Mouse (Mus musculus) mature B cell (primary cell): ENCODE measurements at regions not wholly inside any gene's neighbourhood (a gene's known extent, or its start where the extent isn't known, plus 50 kb on each side); places are given as distances from the start of the nearest gene placed in this dataset.

Experiments
- in situ Hi-C: fragments of 300-500 bp; cut with MboI; formaldehyde crosslinking; loops from 2 replicates; pipeline ENCODE4 v1.14.3; 2019

DNA sequence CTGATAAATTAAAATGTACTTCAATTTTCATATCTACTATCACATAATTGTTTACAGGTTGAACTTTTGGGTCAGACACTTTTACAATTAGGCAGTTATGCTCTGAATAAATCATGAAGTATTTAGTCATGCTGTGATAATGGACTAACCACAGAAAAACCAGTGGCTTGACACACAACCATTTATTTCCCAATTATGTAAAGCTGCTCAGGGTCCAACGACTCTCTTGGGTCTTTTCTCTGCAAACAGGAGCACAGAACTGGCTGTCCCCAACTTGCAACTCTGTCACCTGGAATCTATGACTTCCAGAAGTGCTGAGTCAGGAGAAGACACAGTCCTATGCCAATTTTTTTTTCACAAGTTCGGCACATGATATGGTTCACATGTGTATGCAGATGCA lies 214.8 kb downstream of the Kcnj2 start:
- in situ Hi-C loops: no loop called here

DNA sequence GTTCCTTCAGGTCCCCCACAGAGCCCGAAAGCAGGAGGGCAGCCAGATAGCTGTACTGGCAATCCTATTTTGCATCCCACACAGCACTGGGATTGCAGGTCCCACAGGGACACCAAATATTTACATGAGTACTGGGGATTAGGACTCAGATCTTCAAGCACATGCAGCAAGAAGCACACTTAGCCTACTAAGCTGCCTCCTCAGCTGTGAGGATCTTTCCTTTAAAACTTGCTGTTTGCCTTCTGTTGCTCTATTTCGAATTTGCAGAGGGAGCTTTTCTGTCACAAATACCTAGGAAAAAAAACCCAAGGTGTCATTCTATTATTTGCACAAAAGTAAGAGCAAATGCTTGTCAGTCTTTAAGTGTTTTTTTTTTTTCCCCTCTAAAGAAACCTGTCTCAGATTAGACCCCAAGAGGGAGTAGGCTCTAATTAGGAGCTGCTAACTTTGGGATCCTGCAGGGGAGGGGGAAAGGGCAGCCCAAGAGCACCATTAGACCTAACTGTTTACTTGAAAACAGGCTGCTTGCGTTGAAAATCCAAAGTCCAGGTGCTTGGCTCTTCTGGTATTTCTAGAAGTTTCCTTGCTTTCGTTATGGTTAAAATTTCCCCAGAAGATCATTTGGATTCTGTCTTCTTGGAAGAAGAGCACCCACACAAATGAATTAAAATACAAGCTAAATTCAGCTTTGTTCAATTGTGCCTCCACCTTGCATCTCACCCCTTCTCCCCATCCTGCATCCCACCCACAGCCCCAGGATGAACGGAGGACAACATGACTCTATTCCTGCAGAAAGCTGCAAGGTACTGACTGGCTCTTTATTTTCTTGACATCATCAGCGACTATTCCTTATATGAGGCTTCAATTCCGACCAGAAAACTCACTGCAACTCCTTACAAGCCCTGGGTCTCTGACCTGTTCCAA lies 215.5 kb downstream of the Kcnj2 start:
- in situ Hi-C loops: no loop called here

DNA sequence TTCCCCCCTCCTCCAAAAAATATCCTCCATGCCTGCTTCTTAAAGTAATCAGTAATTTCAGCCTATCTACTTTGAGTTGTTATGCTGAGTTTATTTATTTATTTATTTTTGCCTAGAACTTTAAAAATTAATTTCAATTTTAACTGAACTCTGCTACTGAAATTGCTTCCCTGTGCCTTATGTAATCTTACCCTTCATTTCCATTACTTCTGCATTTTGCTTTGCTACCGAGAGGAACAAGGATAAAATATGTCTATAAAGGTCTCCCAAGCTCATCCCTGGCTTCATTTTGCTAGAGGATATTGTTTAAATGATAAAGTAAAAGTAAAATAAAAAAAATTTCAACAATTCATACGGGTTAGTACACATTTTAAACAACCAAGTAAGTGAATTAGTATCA lies 216.3 kb downstream of the Kcnj2 start:
- in situ Hi-C loops: no loop called here

DNA sequence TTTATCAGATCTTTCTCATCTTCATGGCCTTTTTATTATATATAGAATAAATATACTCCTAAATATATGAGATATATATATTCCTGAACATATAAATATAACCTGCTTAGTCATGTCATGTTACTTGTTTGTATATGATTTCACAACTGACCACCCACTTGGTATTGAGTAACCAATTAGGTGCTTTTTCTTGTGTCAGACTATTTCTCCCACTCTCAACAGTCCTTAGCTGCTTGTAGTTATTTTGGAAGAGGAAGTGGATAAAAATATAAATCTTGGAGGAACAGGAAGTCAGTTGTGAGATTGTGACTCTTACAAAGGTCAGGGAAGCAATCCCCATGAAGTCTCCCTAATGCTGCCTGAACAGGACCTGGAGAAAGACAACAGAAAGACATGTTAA lies 224.6 kb downstream of the Kcnj2 start:
- in situ Hi-C loops: no loop called here

DNA sequence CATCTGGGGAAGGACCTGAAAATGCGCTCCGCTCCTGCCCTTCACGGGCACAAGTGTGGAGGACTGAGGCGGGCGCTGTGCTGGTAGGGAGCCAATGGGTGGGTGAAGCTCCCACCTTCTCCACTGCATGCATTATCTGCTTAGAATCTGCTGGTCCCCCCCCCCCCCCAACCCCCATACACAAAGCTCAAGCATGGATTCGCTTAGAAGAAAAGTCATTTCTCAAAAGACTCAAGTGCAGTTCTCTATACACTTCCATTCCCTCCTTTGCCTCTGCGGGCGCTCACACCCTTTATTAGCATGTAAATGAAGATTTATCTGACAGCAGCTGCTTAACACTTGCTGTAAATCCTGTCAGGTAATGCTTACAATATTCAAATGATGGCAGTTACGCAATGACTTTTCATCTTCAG lies 230.4 kb downstream of the Kcnj2 start:
- in situ Hi-C loops: no loop called here

DNA sequence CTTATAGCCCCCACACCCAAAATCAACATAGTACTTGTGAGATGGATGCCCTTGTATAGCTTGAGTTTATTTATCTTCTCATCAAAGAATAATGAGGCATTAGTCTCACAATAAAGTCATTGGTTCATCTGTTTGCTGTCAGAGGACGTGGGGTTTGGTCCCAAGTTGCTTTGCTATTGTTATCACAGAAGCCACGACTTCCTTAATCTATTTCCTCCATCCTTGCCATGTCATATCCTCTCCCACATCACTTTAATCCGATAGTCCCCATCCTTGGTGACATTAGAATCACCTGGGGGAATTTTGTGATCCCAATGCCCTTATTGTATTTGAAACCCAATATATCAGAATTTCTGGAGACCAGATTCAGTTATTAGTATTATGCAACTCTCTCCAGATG lies 246.8 kb downstream of the Kcnj2 start:
- in situ Hi-C loops: no loop called here

DNA sequence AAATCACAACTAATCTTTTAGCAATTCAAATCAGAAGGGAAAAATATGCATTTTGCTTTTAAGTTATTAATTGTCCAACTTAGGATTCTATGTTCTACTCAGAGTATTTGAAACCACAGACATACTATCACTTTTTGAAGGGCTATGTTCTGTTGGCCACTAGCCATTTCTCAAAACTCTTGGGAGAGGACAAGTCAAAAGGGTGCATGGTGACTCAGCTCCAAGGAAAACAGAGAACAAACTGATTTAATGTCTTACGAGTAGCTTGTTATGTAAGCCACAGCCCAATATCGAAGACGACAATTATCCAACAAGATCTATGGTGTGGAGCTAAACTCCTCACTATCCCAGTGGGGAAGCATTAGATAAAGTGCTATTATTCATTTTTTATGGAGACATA lies 247.6 kb downstream of the Kcnj2 start:
- in situ Hi-C loops: no loop called here

DNA sequence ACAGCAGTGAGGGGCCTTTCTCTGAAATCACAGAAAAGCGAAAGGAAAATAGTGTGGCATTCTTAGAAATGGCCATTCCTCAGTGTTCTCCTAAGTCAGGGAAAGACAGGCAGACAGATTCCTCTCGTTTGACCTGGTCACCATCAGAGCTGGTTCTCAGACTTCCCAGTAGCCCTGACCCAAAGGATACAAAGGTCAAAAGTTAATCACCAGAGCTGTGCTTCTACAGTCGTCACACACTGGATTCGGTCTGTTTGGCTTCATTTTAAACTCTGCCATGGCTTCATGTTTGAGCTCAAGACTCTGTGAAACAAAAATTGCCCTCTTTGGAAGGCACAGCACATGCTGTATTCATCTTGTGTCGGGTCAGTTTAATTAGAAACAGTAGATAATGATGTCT lies 255.6 kb downstream of the Kcnj2 start:
- in situ Hi-C loops: no loop called here

DNA sequence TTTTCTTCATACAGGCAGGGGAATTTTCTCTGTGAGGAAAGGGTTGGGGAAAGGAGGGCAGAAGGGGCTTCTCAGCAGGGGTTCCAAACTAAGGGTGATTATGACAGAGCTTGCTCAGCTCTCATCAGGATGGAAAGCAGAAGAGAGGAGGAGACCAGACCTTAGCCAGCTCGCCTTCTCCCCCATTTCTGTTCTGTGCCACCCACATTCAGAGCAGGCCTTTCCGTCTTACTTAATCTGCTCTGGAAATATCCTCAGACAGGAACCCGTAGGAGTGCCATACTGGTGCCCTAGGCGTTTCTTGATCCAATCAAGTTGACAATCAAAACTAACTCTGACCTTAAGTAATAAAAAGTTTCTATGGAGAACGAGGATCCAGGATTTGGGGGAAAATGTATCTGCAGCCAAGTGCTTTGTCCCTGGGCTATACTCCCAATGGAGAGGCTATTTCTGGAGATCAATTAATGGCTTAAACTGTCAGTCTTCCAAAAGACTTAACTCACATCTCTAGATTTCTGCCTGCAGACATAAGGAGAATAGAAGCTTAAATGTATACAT lies 258.6 kb downstream of the Kcnj2 start:
- in situ Hi-C loops: no loop called here

DNA sequence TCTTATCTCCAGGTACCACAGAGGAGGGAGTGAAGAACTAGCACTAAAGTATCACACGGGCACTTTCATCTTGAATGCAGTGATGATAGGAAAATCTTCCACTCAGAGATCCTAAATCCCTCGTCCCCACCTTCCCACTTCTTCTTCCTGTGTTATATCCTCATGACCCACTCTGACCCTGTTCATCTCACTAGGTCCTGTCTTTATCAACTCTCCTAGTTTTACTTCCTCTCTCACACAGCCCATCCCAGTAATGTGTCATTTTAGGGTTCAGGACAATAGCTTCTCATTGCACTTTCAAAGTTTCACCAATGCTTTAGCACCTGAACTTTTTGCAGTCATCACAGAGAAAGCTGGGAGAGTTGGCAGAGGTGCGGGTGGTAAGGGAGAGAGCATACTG lies 261.0 kb downstream of the Kcnj2 start:
- in situ Hi-C loops: no loop called here

DNA sequence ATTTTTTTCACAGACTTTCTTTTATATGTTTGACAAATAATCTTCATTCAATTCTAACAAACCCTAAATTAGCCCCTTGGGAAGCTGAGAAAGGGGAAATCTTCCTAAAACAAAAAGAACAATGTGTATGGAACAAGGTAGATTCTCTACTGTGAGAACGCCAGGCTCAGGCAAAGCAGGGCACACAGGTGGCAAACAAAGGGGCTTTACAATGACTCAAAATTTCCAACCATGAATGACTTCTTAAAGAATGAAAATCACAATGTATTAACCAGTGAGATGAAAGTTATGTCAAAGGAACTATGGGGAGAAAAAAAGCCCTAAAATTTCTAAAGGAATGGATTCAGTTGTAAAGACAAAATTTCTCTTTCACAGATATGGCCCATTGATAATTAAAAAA lies 262.3 kb downstream of the Kcnj2 start:
- in situ Hi-C loops: no loop called here

DNA sequence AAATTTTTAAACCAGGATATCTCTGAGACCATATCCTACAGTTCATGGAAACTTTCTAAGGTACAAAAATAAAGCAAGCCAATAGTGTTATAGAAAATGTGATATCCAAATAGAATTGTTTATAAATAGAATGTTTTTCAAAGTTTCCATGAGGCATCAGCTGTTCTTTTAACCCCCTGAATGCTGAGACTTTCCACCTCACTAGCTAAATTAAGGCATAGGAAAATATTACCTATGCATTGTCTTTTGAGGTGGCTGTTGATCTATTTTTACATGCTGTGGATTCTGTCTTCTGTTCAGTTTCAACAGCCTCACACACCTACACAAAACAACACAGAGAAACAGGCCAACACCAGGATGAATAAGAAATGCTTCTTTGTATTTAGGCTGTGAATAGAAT lies 265.6 kb downstream of the Kcnj2 start:
- in situ Hi-C loops: no loop called here

DNA sequence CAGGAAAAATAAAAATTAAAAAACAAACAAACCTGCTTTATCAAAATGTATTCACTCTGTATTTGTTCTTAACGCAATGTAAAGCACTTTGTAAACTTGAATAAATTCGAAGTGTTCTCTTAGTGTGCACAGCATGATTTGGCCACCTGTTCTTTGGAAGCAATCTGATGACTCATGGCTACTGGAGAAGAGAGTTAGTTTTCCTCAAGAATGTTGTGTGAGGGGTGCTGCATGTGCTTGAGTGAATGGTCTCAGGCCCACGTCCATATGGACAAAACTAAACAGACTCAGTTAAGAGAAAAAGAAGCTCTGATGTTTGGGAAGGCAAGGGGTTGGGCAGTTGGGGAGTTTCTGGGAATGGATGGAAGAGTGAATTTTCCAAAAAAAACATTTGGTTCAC lies 267.1 kb downstream of the Kcnj2 start:
- in situ Hi-C loops: no loop called here

DNA sequence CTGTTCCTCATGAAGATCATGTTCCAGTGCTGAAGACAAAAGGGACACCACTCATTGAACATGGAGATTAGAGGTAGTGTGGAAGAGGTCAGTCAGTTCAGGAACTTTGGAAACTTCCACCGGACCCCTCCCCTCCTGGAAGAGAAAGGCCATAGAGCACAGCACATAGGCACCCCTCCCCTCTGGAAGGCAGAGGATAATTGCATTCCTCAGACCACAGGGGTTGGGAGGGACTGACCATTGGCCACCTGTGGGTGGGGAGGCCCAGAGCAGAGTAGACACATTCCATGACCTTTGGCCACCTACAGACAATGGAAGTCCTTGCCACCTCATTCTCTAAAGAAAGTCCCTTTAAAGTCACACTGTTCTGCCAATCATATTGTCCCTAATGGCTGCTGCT lies 281.6 kb downstream of the Kcnj2 start:
- in situ Hi-C loops: no loop called here

DNA sequence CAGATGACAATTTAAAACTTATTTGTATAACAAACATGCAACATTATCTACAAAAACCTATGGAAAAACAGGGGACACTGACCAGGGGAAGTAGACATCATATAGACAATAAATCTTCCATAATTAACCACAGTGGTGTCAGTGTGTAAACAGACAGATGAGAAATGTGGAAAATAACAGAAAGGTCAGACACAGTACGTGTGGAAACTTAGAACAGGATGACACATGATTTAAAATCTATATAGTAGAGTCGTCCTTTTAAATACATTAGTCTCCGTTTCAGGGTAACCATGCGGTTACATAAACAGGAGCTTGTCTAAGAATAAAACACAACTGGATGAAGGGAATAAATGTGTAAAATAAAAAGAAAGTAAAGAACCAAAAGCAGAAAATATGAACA lies 284.1 kb downstream of the Kcnj2 start:
- in situ Hi-C loops: no loop called here

DNA sequence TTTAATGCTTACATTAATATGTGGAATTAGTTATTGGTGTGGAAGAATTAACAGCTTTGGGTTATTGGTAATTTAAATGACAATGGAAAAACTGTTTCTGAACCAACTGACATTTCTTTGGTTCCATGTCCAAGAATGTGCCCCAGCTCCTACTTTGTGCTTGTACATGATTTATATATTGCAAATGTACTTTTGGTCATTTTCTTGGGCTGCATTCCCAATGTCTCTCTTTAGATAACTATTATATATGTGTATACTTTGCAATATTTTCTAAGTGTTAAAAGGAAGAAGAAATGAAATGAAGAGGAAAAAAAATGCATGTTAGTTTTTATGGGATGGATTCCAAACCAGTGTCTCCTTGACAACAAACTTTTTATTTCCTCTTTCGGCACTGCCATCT lies 297.4 kb downstream of the Kcnj2 start:
- in situ Hi-C loops: no loop called here

DNA sequence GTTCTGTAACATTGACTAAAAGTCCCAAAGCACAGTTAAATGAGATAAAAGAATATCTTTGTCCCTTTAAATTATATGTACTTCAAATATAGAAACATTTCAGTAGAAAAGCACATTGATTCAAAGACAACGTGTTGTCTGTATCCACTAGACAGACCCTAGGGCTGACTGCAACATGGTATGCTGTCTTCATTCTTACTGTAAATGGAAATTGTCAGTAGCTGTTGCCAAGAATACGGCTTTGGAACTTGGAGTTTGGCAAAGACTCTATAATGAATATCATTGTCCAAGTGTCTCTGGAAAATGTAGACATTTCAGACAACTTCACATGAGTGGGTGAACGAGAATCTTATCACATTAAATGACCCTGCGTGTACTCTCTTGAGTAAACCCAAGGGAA lies 311.2 kb downstream of the Kcnj2 start:
- in situ Hi-C loops: no loop called here

DNA sequence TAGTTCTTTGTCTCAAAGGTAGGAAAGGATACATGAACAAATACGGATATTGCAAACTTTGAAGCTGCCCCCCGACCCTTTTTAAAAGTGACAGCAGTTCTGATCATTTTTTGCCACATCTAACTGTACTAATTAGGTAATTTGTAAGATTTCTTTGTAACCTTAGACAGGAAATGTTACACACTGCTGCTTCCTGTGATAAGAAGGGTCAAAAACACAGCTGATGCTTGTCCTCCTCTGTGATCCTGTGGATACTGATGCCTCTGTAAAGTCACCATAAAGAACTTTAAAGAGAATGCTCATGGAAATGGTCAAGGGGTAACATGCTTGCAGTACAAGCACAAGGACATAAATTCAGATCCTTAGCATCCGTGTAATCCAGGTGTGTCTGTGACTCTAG lies 313.9 kb downstream of the Kcnj2 start:
- in situ Hi-C loops: no loop called here

DNA sequence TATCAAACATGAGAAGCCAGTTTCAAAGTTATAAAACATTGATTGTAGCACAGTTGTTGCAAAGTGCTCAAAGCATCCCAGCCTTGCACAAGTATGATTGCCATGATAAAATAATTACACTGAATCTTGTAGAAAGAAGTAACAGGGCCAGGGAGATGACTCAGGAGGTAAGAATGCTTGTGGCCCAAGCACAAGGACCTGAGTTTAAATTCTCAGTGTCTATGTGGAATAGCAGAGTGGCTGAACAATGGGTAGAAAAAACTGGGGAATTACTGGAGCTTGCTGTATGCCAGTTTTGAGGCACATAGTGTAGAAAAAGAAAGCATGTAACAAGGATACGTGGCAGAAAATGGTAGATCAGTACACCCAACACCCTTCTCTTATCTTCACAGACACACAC lies 332.7 kb downstream of the Kcnj2 start:
- in situ Hi-C loops: no loop called here

DNA sequence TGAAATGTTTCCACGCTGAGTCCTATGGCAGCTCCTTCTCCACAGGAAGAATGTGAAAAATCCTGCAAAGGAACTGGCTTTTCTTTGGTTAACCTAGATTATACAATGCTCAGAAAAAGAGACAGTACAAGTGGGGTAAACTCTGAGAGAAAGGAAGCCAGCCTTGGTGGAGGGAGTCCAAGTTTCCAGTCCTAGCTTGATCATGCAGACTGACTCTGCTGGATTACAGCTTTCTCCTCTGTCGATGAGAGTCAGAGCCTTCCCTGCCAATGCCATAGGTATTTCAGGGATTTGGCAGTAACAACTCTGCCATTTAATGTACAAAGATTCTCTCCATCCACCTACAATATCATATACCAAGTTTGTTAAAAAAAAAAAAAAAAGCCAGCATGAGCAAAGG lies 343.3 kb downstream of the Kcnj2 start:
- in situ Hi-C loops: no loop called here

DNA sequence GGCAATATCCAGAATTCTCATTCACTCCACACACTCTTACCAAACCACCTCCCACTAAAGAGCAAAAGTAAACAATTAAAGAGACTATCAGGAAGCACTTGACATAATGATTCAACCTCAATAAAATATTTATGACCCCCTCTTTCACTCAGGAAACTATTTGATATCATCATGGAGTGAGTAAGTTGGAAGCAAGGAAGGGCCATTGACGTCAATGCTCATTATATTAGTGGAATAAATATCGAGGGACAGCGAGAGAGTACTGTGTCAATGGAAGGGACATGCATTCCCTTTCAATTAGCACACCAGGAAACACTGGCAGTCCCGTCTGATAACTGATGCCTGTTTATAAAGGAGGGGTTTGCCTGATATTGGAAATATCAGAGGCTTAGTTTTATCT lies 358.9 kb downstream of the Kcnj2 start:
- in situ Hi-C loops: loop anchor here (25.0 kb wide), 1 partner anchor 888 kb away; no protein-coding TSS in a partner anchor

DNA sequence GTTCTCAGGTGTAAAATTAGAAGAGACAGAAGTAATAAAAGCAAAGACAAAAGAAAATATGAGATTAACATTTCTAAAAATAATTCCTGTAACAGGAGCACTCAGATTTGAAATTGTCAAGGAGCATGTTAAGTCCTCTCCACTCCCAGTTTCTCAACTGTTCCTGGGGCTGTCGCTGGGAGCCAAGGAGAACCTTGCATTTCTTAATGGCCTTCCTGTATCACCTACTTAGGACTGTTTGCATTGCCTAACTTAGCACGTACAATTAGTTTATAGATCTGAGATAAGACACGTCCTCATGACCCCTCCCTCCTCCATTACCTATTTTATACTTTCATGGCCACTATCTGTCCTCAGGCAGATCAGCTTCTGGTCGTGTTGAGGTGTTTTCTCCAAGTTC lies 360.8 kb downstream of the Kcnj2 start:
- in situ Hi-C loops: loop anchor here (25.0 kb wide), 1 partner anchor 889 kb away; no protein-coding TSS in a partner anchor

DNA sequence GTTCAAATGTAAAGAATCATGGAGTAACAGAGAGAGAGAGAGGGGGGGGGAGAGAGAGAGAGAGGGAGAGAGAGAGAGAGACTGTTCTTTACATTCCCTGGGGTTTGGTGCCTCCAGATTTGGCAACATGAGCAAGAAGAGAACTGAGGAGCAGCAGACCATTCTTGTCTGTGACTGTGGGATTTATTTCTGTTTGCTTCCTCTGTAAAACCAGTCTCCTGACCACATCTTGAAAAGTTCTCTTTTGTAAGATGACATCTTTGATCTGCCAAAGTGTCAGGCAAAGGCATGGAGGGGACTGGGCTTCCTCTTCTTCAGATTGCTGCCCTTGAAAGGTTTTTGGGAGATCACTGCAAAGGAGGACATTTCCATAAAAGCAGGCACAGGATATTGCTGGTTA lies 376.3 kb downstream of the Kcnj2 start:
- in situ Hi-C loops: loop anchor here (25.0 kb wide), 1 partner anchor 905 kb away; no protein-coding TSS in a partner anchor
